ENCODE assay signal across 21 mouse cellular contexts in the genomic region with DNA sequence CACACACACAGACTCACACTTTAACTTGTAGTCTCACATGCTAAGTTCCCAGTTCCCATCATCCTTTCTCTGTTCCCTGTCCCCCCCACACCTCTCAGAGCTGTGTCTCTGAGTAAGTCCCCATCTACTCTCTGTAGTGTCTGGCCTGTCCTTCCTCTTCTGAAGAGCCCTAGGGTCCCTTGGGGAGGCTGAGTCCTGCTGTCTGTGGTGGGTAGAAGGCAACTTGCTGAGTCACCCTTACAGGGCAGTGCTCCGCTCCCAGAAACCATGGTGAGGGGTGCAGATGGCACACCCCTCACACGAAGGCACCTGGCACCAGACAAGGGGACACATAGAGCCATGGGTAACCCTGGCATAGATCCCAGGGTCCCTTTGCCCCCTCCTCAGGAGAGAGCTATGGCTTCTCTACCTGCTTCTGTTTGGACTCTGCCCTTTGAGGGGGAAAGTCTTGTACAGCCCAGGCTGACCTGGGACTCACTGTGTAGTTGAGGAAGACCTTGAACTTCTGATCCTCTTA. TPM values are rescaled to one million over a fixed set of nuclear protein-coding genes. Genes with fewer than 3 reads are reported as not detected.
A peak's percentile ranks its signal among the peaks of the same experiment; 100 is the strongest.
DNase-seq lines count a peak whose midpoint lies in the region; ATAC-seq and TF ChIP-seq lines count a peak whose summit lies in the region.
"Had no signal": no experiment of that assay in that cellular context is flagged by ENCODE, and none has a peak within 500 bp of the region (broad histone marks: within the 10 kb centered on the region; RNA-seq: fewer than 3 reads in every experiment).

No protein-coding gene starts in this region.

- H3K9me3 ChIP-seq in heart, embryonic 11.5 days (replicated peaks; ENCODE audit: control insufficient read depth, low read length): no peaks in the 10 kb centered on the region
- H3K9me3 ChIP-seq: embryonic facial prominence, embryonic 15.5 days; midbrain, embryonic 12.5 days; neural tube, embryonic 13.5 days had no signal

- ATAC-seq in megakaryocyte, adult 5-6 weeks (ENCODE audit: poor library complexity, severe bottlenecking): peak; percentile 7; the same call in 1 of the 2 replicates
- ATAC-seq in heart, embryonic 11.5 days (replicated peaks; ENCODE audit: insufficient number of reproducible peaks, low FRiP score, low TSS enrichment): no peak
- ATAC-seq: forebrain, postnatal 0 days; intestine, postnatal 0 days had no signal

- H3K4me3 ChIP-seq in bone marrow macrophage, adult 2 months (ENCODE audit: insufficient read depth, low read length): no peak overlapping the region
- no peak overlapping the region for H3K4me3 ChIP-seq in heart, embryonic 11.5 days (ENCODE audit: low read depth, low read length)
- H3K4me3 ChIP-seq: embryonic facial prominence, embryonic 15.5 days; heart, adult 2 months; midbrain, embryonic 12.5 days; neural tube, embryonic 13.5 days had no signal

- H3K36me3 ChIP-seq in heart, embryonic 11.5 days (ENCODE audit: control insufficient read depth, insufficient read depth, low read length): no peaks in the 10 kb centered on the region
- H3K36me3 ChIP-seq: embryonic facial prominence, embryonic 15.5 days; midbrain, embryonic 12.5 days; neural tube, embryonic 13.5 days had no signal

- no peak for TF ChIP-seq CTCF in bone marrow macrophage, adult 2 months (IDR thresholded peaks at IDR 0.05; ENCODE audit: low read depth, low read length)

- H3K27me3 ChIP-seq in heart, embryonic 11.5 days (ENCODE audit: control insufficient read depth, insufficient read depth, low read length): peaks cover 49% of the 10 kb centered on the region
- H3K27me3 ChIP-seq: embryonic facial prominence, embryonic 15.5 days; neural tube, embryonic 13.5 days had no signal

- TF ChIP-seq POLR2A in bone marrow macrophage, adult 2 months (IDR thresholded peaks at IDR 0.05; ENCODE audit: borderline replicate concordance, low read depth, low read length): no peak

- H3K9ac ChIP-seq in heart, embryonic 11.5 days (ENCODE audit: low read depth, low read length): no peak overlapping the region
- H3K9ac ChIP-seq: embryonic facial prominence, embryonic 15.5 days; forebrain, postnatal 0 days; hindbrain, embryonic 14.5 days; midbrain, embryonic 12.5 days; neural tube, embryonic 13.5 days had no signal

- no peak overlapping the region for H3K4me2 ChIP-seq in heart, embryonic 11.5 days
- H3K4me2 ChIP-seq: embryonic facial prominence, embryonic 15.5 days; hindbrain, embryonic 14.5 days; midbrain, embryonic 12.5 days; neural tube, embryonic 13.5 days had no signal

- 0 out of 2 replicates have a peak overlapping the region, but pooled peaks have one; percentile 7 for H3K27ac ChIP-seq in bone marrow macrophage, adult 2 months (ENCODE audit: insufficient read depth, low read depth, low read length)
- no peak overlapping the region for H3K27ac ChIP-seq in heart, embryonic 11.5 days (ENCODE audit: low read depth, low read length)
- H3K27ac ChIP-seq: embryonic facial prominence, embryonic 15.5 days; heart, adult 2 months; hindbrain, embryonic 14.5 days; midbrain, embryonic 12.5 days; neural tube, embryonic 13.5 days had no signal

- H3K4me1 ChIP-seq in bone marrow macrophage, adult 2 months (ENCODE audit: control insufficient read depth, insufficient read depth, low read length): peaks cover 85% of the 10 kb centered on the region
- H3K4me1 ChIP-seq in heart, embryonic 11.5 days (ENCODE audit: control insufficient read depth, insufficient read depth, low read length): peaks cover 34% of the 10 kb centered on the region

- WGBS in heart, embryonic 11.5 days (ENCODE audit: insufficient replicate concordance): 83% methylated on average over 2 of the region's 2 CpGs

- DNase-seq in heart, adult 11 months: peak; percentile 92
- no peak for DNase-seq in heart, adult 8-10 months (ENCODE audit: low spot score)
- DNase-seq in 416B (ENCODE audit: low read depth): peak; percentile 72
- no peak for DNase-seq in embryo, embryonic 9.5 days (ENCODE audit: extremely low spot score)
- DNase-seq: adrenal gland, adult 2 months; B cell, adult 2 months; cerebellum, postnatal 10 days; forebrain, postnatal 0 days; lung, adult 18-20 months; lung, postnatal 14 days; thymus, postnatal 25 days had no signal

RNA-seq across cellular contexts. Expression of a gene that starts 2.8 kb away (rescaled TPM):
- total RNA-seq in heart, adult 8-10 months (2022): 1 to 10 TPM; 1.9 to 3.5 (median 3.1) TPM
- polyA plus RNA-seq in bone marrow macrophage, adult 2 months (2012; ENCODE audit: insufficient read depth, insufficient read length, missing spikeins): 5.5 and 5.6 TPM in 2 replicates
- 16.0 and 18.1 TPM in 2 replicates for total RNA-seq in megakaryocyte, adult 5-6 weeks (2015)
- 14.5 and 16.6 TPM in 2 replicates for total RNA-seq in megakaryocyte, adult 5-6 weeks (2017)
- 0.19 and 0.34 TPM in 2 replicates for polyA plus RNA-seq in heart, embryonic 11.5 days (2014; fragmentation: Nextera tagmentation; extraction: Ambion mirVana)
- total RNA-seq: forebrain, postnatal 0 days had no signal
- polyA plus RNA-seq: hindbrain, embryonic 14.5 days had no signal

RNA-seq across cellular contexts. Expression of a gene that starts 11.9 kb away (rescaled TPM):
- total RNA-seq in heart, adult 8-10 months (2022): 1 to 10 TPM; 1.0 to 1.5 (median 1.1) TPM
- not detected in 2 replicates for polyA plus RNA-seq in bone marrow macrophage, adult 2 months (2012; ENCODE audit: insufficient read depth, insufficient read length, missing spikeins)
- not detected in 2 replicates for total RNA-seq in megakaryocyte, adult 5-6 weeks (2015)
- 0.48 TPM in 1 of 2 replicates, not detected in the other for total RNA-seq in megakaryocyte, adult 5-6 weeks (2017)
- 3.5 and 4.2 TPM in 2 replicates for polyA plus RNA-seq in heart, embryonic 11.5 days (2014; fragmentation: Nextera tagmentation; extraction: Ambion mirVana)
- total RNA-seq: forebrain, postnatal 0 days; monocyte, adult 5-6 weeks had no signal

RNA-seq across cellular contexts. Expression of a gene that starts 20.4 kb away (rescaled TPM):
- total RNA-seq in heart, adult 8-10 months (2022): 100 to 1,000 TPM; 153 to 208 (median 191) TPM
- polyA plus RNA-seq in bone marrow macrophage, adult 2 months (2012; ENCODE audit: insufficient read depth, insufficient read length, missing spikeins): 373 and 387 TPM in 2 replicates
- 113 and 140 TPM in 2 replicates for total RNA-seq in megakaryocyte, adult 5-6 weeks (2015)
- total RNA-seq in megakaryocyte, adult 5-6 weeks (2017): 322 and 392 TPM in 2 replicates
- 150 and 156 TPM in 2 replicates for polyA plus RNA-seq in heart, embryonic 11.5 days (2014; fragmentation: Nextera tagmentation; extraction: Ambion mirVana)

RNA-seq across cellular contexts. Expression of a gene that starts 28.4 kb away (rescaled TPM):
- 1 to 10 TPM; 8.0 to 9.5 (median 8.6) TPM for total RNA-seq in heart, adult 8-10 months (2022)
- 1.2 and 1.3 TPM in 2 replicates for polyA plus RNA-seq in bone marrow macrophage, adult 2 months (2012; ENCODE audit: insufficient read depth, insufficient read length, missing spikeins)
- 0.09 and 0.23 TPM in 2 replicates for total RNA-seq in megakaryocyte, adult 5-6 weeks (2015)
- total RNA-seq in megakaryocyte, adult 5-6 weeks (2017): 0.15 and 0.16 TPM in 2 replicates
- polyA plus RNA-seq in heart, embryonic 11.5 days (2014; fragmentation: Nextera tagmentation; extraction: Ambion mirVana): 9.5 and 10.6 TPM in 2 replicates
- total RNA-seq: monocyte, adult 5-6 weeks had no signal

RNA-seq across cellular contexts. Expression of a gene that starts 41.0 kb away (rescaled TPM):
- total RNA-seq in heart, adult 8-10 months (2022): 1 to 10 TPM; 3.5 to 4.9 (median 4.3) TPM
- not detected in 2 replicates for polyA plus RNA-seq in bone marrow macrophage, adult 2 months (2012; ENCODE audit: insufficient read depth, insufficient read length, missing spikeins)
- total RNA-seq in megakaryocyte, adult 5-6 weeks (2015): not detected in 2 replicates
- not detected in 2 replicates for total RNA-seq in megakaryocyte, adult 5-6 weeks (2017)
- polyA plus RNA-seq in heart, embryonic 11.5 days (2014; fragmentation: Nextera tagmentation; extraction: Ambion mirVana): 1.5 and 2.0 TPM in 2 replicates
- total RNA-seq: monocyte, adult 5-6 weeks had no signal

Comparison
In these comparisons a context has a peak if more than half of its experiments do, and no peak if none do; other contexts are left out.
1. DNase-seq: peak in heart, adult 11 months (single experiment) and 416B (single experiment); none in heart, adult 8-10 months (single experiment) and embryo, embryonic 9.5 days (single experiment).